Mouse (Mus musculus): Measurements from ENCODE around the gene Scyl2.
"Not testable (repeated sequence)": the region's sequence is repeated elsewhere in the genome, so short reads cannot be mapped to it uniquely, and the experiment has no call there.

Scyl2 gene

GRCm38 (mm10) chr10:89679448-89679847 lies 6.6 kb downstream of the Scyl2 start:
- DNase-seq (ENCODE audit: low spot score), result no peak

GRCm38 (mm10) chr10:89678054-89678453 lies 8.0 kb downstream of the Scyl2 start:
- no peak for DNase-seq (ENCODE audit: low spot score)

- DNase-seq (ENCODE audit: low spot score), result no peak
Observed at GRCm38 (mm10) chr10:89676609-89677008, 9.5 kb downstream of the Scyl2 start.

- not testable (repeated sequence) for DNase-seq (ENCODE audit: low spot score)
Observed at GRCm38 (mm10) chr10:89670371-89670770, 15.7 kb downstream of the Scyl2 start.

GRCm38 (mm10) chr10:89667571-89667970 lies 18.5 kb downstream of the Scyl2 start:
- DNase-seq (ENCODE audit: low spot score), result no peak

- no peak for DNase-seq (ENCODE audit: low spot score)
Observed at GRCm38 (mm10) chr10:89665679-89666078, 20.4 kb downstream of the Scyl2 start.

- no peak for DNase-seq (ENCODE audit: low spot score)
Observed at GRCm38 (mm10) chr10:89664977-89665645, 21.0 kb downstream of the Scyl2 start.

GRCm38 (mm10) chr10:89656366-89656765 lies 29.7 kb downstream of the Scyl2 start:
- DNase-seq (ENCODE audit: low spot score), result no peak

GRCm38 (mm10) chr10:89652912-89653311 lies 33.2 kb downstream of the Scyl2 start:
- no peak for DNase-seq (ENCODE audit: low spot score)

- DNase-seq (ENCODE audit: low spot score), result no peak
Observed at GRCm38 (mm10) chr10:89651691-89652090, 34.4 kb downstream of the Scyl2 start.

GRCm38 (mm10) chr10:89646918-89647317 lies 39.2 kb downstream of the Scyl2 start:
- DNase-seq (ENCODE audit: low spot score), result no peak

- no peak for DNase-seq (ENCODE audit: low spot score)
Observed at GRCm38 (mm10) chr10:89637001-89637400, 49.1 kb downstream of the Scyl2 start.

- DNase-seq (ENCODE audit: low spot score), result no peak
Observed at GRCm38 (mm10) chr10:89635018-89635417, 51.1 kb downstream of the Scyl2 start.

GRCm38 (mm10) chr10:89633736-89634426 lies 52.2 kb downstream of the Scyl2 start:
- DNase-seq (ENCODE audit: low spot score), result no peak

- DNase-seq (ENCODE audit: low spot score), result no peak
Observed at GRCm38 (mm10) chr10:89633121-89633520, 53.0 kb downstream of the Scyl2 start.

- DNase-seq (ENCODE audit: low spot score), result no peak
Observed at GRCm38 (mm10) chr10:89631831-89632230, 54.3 kb downstream of the Scyl2 start.

GRCm38 (mm10) chr10:89630564-89630963 lies 55.5 kb downstream of the Scyl2 start:
- no peak for DNase-seq (ENCODE audit: low spot score)

GRCm38 (mm10) chr10:89630052-89630451 lies 56.0 kb downstream of the Scyl2 start:
- DNase-seq (ENCODE audit: low spot score), result peak; percentile 40

GRCm38 (mm10) chr10:89626714-89627113 lies 59.4 kb downstream of the Scyl2 start:
- no peak for DNase-seq (ENCODE audit: low spot score)

- no peak for DNase-seq (ENCODE audit: low spot score)
Observed at GRCm38 (mm10) chr10:89624196-89624595, 61.9 kb downstream of the Scyl2 start.

- no peak for DNase-seq (ENCODE audit: low spot score)
Observed at GRCm38 (mm10) chr10:89621129-89621528, 65.0 kb downstream of the Scyl2 start, which contains the start of gene Slc17a8. Slc17a8 (minus strand) TSS chr10:89621253.

- no peak for DNase-seq (ENCODE audit: low spot score)
Observed at GRCm38 (mm10) chr10:89599311-89599710, 86.8 kb downstream of the Scyl2 start.

GRCm38 (mm10) chr10:89597275-89597674 lies 88.8 kb downstream of the Scyl2 start:
- no peak for DNase-seq (ENCODE audit: low spot score)

- DNase-seq (ENCODE audit: low spot score), result no peak
Observed at GRCm38 (mm10) chr10:89595935-89596334, 90.2 kb downstream of the Scyl2 start.
